Mouse (Mus musculus): ENCODE results near the gene Crbn. TPM values are rescaled to one million over a fixed set of nuclear protein-coding genes. Genes with fewer than 3 reads are reported as not detected.

Crbn gene
- 22.5 and 33.6 TPM in 2 replicates for total RNA-seq (2014; rRNA removed; ENCODE audit: low replicate concordance)
- polyA plus RNA-seq (2015; fragmentation: Nextera tagmentation; extraction: Ambion mirVana), result 30.3 and 33.2 TPM in 2 replicates

DNA sequence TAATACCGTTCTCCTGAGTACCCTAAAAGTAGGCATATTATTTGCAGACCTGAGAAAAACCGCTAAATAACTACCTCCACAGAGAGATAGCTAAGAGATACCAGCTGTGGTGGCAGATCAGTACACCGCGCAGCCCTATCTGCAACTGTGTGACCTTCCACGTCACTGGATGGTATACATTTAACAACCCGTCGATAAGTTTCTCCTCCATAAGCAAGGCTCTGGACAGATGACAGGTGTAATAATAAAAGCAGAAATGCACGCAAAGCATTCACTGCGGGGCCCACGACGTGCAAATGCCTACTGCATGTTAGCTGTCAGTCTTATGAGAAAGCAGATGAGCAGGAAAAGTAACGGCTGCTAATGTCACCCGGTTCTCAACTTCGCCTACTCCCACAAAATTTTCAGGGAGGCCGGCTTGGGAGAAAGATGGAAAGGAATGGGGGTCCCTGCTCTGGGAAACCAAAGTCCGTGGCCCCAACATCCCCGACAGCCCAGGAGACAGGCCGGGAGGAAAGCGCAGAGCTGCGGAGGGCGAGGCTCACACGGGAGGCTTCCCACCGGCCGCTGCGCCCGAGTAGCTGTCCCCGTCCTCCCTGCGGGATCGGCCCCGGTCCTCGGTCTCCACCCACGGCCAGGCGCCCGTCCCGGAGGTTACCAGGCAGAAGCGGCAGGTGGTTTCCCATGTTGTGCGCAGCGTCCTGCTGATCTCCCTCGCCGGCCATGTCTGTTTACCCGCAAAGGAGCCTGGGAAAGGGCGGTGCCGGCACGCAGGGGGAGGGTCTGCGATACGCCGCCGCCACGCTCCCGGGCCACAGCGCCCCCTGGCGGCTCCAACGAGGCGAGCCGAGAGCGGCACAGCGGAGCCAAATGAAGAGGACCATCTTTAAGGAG is at the start of gene Crbn:
Gene Crbn, minus strand, starts transcription at position 745 of the 894 bp plus-strand sequence.
- Histone ChIP-seq H3K27ac (ENCODE audit: low read depth) (peak within 1 kb of the TSS; percentile 11; the same call in 1 of the 2 replicates), H3K36me3 (replicated peaks; ENCODE audit: control insufficient read depth, insufficient read depth, low read length) (peaks cover 11% of the 10 kb centered on the region), H3K27me3 (ENCODE audit: control insufficient read depth, insufficient read depth, low read length) (no peaks in the 10 kb centered on the region), H3K9ac (replicated peaks; ENCODE audit: low read depth, low read length) (peak within 1 kb of the TSS; percentile 83), H3K4me3 (ENCODE audit: low read depth, low read length) (peak within 1 kb of the TSS; percentile 91), H3K4me2 (ENCODE audit: low read depth, low read length) (peak within 1 kb of the TSS; percentile 90), H3K9me3 (replicated peaks; ENCODE audit: control insufficient read depth, low read length) (no peaks in the 10 kb centered on the region), H3K4me1 (ENCODE audit: control insufficient read depth, insufficient read depth) (peaks cover 13% of the 10 kb centered on the region)
- DNase-seq (ENCODE audit: low spot score) (peak; percentile 74), ATAC-seq (ENCODE audit: insufficient read depth, low read depth) (peak; percentile 95)
- WGBS, result 2% methylated on average over 56 of the region's 57 CpGs
- TF ChIP-seq CTCF (IDR thresholded peaks at IDR 0.05; ENCODE audit: low read depth) (peak; percentile 96), EP300 (IDR thresholded peaks at IDR 0.05; ENCODE audit: low read depth) (no peak)

DNA sequence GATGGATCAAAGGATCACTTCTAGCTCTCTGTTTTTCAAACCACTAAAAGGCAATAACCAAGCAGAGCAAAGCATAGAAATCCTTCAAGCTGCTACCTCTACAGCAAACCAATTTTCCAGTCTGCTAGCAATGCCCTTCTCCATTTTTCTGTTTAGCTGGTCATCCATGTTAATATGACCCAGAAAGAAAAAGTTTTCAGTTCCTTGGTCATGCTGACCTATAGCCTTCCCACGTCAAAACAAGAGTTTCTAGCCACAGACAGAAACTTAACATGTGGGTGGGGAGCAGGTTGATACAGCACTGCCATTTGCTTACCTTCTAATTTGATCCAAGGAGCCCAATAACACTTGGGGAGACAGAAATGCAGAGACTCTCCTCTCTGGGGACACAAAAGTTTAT is 40.3 kb upstream of the Crbn start:
- no peak for TF ChIP-seq EP300 (IDR thresholded peaks at IDR 0.05; ENCODE audit: low read depth)
- no peak for TF ChIP-seq CTCF (IDR thresholded peaks at IDR 0.05; ENCODE audit: low read depth)
- 50% methylated on average over 1 of the region's 1 CpGs for WGBS
- no peak for ATAC-seq (ENCODE audit: insufficient read depth, low read depth)
- no peak overlapping the region for H3K27ac ChIP-seq (ENCODE audit: low read depth)
- DNase-seq (ENCODE audit: low spot score), result no peak
- H3K27me3 ChIP-seq (ENCODE audit: control insufficient read depth, insufficient read depth, low read length), result no peaks in the 10 kb centered on the region
- no peaks in the 10 kb centered on the region for H3K9me3 ChIP-seq (replicated peaks; ENCODE audit: control insufficient read depth, low read length)
- H3K4me3 ChIP-seq (ENCODE audit: low read depth, low read length), result no peak overlapping the region
- no peaks in the 10 kb centered on the region for H3K36me3 ChIP-seq (replicated peaks; ENCODE audit: control insufficient read depth, insufficient read depth, low read length)
- H3K9ac ChIP-seq (replicated peaks; ENCODE audit: low read depth, low read length), result no peak overlapping the region
- H3K4me1 ChIP-seq (ENCODE audit: control insufficient read depth, insufficient read depth), result no peaks in the 10 kb centered on the region
- H3K4me2 ChIP-seq (ENCODE audit: low read depth, low read length), result no peak overlapping the region

- no peaks in the 10 kb centered on the region for H3K4me1 ChIP-seq (ENCODE audit: control insufficient read depth, insufficient read depth)
- H3K27ac ChIP-seq (ENCODE audit: low read depth), result no peak overlapping the region
- no peak overlapping the region for H3K4me3 ChIP-seq (ENCODE audit: low read depth, low read length)
- TF ChIP-seq EP300 (IDR thresholded peaks at IDR 0.05; ENCODE audit: low read depth), result no peak
- no peak for TF ChIP-seq CTCF (IDR thresholded peaks at IDR 0.05; ENCODE audit: low read depth)
- H3K9ac ChIP-seq (replicated peaks; ENCODE audit: low read depth, low read length), result no peak overlapping the region
- no peaks in the 10 kb centered on the region for H3K9me3 ChIP-seq (replicated peaks; ENCODE audit: control insufficient read depth, low read length)
- H3K4me2 ChIP-seq (ENCODE audit: low read depth, low read length), result no peak overlapping the region
- WGBS, result 69% methylated on average over 3 of the region's 3 CpGs
- no peaks in the 10 kb centered on the region for H3K27me3 ChIP-seq (ENCODE audit: control insufficient read depth, insufficient read depth, low read length)
- ATAC-seq (ENCODE audit: insufficient read depth, low read depth) (no peak), DNase-seq (ENCODE audit: low spot score) (no peak)
- no peaks in the 10 kb centered on the region for H3K36me3 ChIP-seq (replicated peaks; ENCODE audit: control insufficient read depth, insufficient read depth, low read length)
Observed at GRCm38 (mm10) chr6:106838053-106838452, 38.2 kb upstream of the Crbn start.

DNA sequence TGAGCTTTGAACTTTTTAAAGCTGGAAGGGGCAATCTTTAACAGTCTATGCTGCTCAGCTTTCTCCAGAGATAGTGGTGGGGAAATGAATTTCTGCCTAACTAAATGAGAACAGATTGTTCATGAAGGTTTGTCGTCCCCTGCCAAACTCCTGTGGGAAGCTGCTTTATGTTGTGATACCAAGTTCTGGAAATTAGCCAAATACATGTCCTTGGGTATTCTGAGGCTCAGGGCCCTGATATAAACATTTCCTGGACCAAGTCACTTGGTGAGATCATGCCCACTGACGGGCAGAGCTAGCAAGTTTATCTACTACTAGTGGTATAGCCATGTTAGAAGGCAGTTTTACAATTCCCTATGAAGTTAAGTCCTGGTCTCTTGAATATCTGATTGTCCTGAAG is 35.4 kb upstream of the Crbn start:
- ATAC-seq (ENCODE audit: insufficient read depth, low read depth) (no peak), DNase-seq (ENCODE audit: low spot score) (no peak)
- TF ChIP-seq EP300 (IDR thresholded peaks at IDR 0.05; ENCODE audit: low read depth) (no peak), CTCF (IDR thresholded peaks at IDR 0.05; ENCODE audit: low read depth) (no peak)
- no peaks in the 10 kb centered on the region for H3K36me3 ChIP-seq (replicated peaks; ENCODE audit: control insufficient read depth, insufficient read depth, low read length)
- H3K9me3 ChIP-seq (replicated peaks; ENCODE audit: control insufficient read depth, low read length), result no peaks in the 10 kb centered on the region
- no peak overlapping the region for H3K9ac ChIP-seq (replicated peaks; ENCODE audit: low read depth, low read length)
- H3K4me1 ChIP-seq (ENCODE audit: control insufficient read depth, insufficient read depth), result no peaks in the 10 kb centered on the region
- no peak overlapping the region for H3K4me3 ChIP-seq (ENCODE audit: low read depth, low read length)
- no peak overlapping the region for H3K4me2 ChIP-seq (ENCODE audit: low read depth, low read length)
- H3K27me3 ChIP-seq (ENCODE audit: control insufficient read depth, insufficient read depth, low read length), result no peaks in the 10 kb centered on the region
- WGBS, result 30% methylated on average over 2 of the region's 2 CpGs
- no peak overlapping the region for H3K27ac ChIP-seq (ENCODE audit: low read depth)

DNA sequence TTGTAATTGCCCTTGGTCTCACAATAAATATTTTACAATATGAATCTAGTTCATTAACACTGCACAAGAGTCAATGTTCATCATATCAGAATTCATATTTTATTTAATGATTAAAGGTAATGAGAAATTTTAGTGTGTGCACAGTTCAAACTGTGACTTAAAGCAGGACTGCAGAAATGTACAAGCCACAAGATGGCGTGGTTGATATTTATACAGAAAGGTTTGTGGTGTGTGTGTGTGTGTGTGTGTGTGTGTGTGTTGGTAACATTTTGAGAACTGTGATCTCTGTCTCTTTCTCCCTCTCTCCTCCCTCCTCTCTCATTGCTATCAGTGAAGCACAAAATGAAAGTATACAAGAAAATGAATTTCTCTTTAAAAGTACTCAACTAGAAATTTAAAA is 22.5 kb upstream of the Crbn start:
- Histone ChIP-seq H3K27ac (ENCODE audit: low read depth) (no peak overlapping the region), H3K9me3 (replicated peaks; ENCODE audit: control insufficient read depth, low read length) (no peaks in the 10 kb centered on the region), H3K4me3 (ENCODE audit: low read depth, low read length) (no peak overlapping the region), H3K4me1 (ENCODE audit: control insufficient read depth, insufficient read depth) (no peaks in the 10 kb centered on the region), H3K36me3 (replicated peaks; ENCODE audit: control insufficient read depth, insufficient read depth, low read length) (no peaks in the 10 kb centered on the region), H3K4me2 (ENCODE audit: low read depth, low read length) (no peak overlapping the region), H3K27me3 (ENCODE audit: control insufficient read depth, insufficient read depth, low read length) (no peaks in the 10 kb centered on the region), H3K9ac (replicated peaks; ENCODE audit: low read depth, low read length) (no peak overlapping the region)
- TF ChIP-seq EP300 (IDR thresholded peaks at IDR 0.05; ENCODE audit: low read depth) (no peak), CTCF (IDR thresholded peaks at IDR 0.05; ENCODE audit: low read depth) (peak; percentile 15; the same call in 1 of the 2 replicates)
- WGBS, result 34% methylated on average over 1 of the region's 1 CpGs
- ATAC-seq (ENCODE audit: insufficient read depth, low read depth) (no peak), DNase-seq (ENCODE audit: low spot score) (no peak)
